Mouse (Mus musculus) limb, embryonic 12.5 days (tissue): ENCODE results near the gene Tpsab1. TPM values are rescaled to one million over a fixed set of nuclear protein-coding genes. Genes with fewer than 3 reads are reported as not detected.

ENCODE experiments used
- ATAC-seq: fragments of 200-750 bp; cut with Nextera tagmentation; 2 replicates; pipeline ENCODE4 v1.8.0; 2017; ENCODE audit warnings: low read depth, moderate TSS enrichment; ENCODE audit not compliant: insufficient number of reproducible peaks, insufficient read depth, low FRiP score, low TSS enrichment
- H3K27ac ChIP-seq: fragments of 300-500 bp; sonication (generic); 2 replicates; pipeline ENCODE4 v1.5.1; 2016; ENCODE audit warnings: mild to moderate bottlenecking, moderate library complexity
- H3K27me3 ChIP-seq: fragments of 300-500 bp; sonication (generic); 2 replicates; pipeline ENCODE4 v1.6.1; 2016; ENCODE audit warnings: mild to moderate bottlenecking, moderate library complexity
- H3K36me3 ChIP-seq: fragments of 300-500 bp; sonication (generic); 2 replicates; pipeline ENCODE4 v1.6.1; 2016; ENCODE audit warnings: mild to moderate bottlenecking, moderate library complexity
- H3K4me1 ChIP-seq: fragments of 300-500 bp; sonication (generic); replicated peaks from 2 replicates; pipeline ENCODE4 v1.6.1; 2016
- H3K4me2 ChIP-seq: fragments of 300-500 bp; sonication (generic); 2 replicates; pipeline ENCODE4 v1.6.1; 2016; ENCODE audit warnings: mild to moderate bottlenecking, moderate library complexity
- H3K4me3 ChIP-seq: fragments of 300-500 bp; sonication (generic); replicated peaks from 2 replicates; pipeline ENCODE4 v1.5.1; 2016; ENCODE audit warnings: mild to moderate bottlenecking
- H3K9ac ChIP-seq: fragments of 300-500 bp; sonication (generic); replicated peaks from 2 replicates; pipeline ENCODE4 v1.6.1; 2016; ENCODE audit warnings: mild to moderate bottlenecking, moderate library complexity
- H3K9me3 ChIP-seq: fragments of 300-500 bp; sonication (generic); 2 replicates; pipeline ENCODE4 v1.6.1; 2016; ENCODE audit warnings: mild to moderate bottlenecking, moderate library complexity
- WGBS: fragments of 180-500 bp; shearing (Covaris S2); methylation state at CpG from one replicate; pipeline ENCODE4 v1.1.7; 2016; 5-methylcytosine and 5-hydroxymethylcytosine counted together
- polyA plus RNA-seq: library from polyadenylated mRNA; unstranded; fragments of >200 nt; fragmentation: Nextera tagmentation; extraction: Ambion mirVana; gene quantifications from 2 replicates; pipeline ENCODE4 v1.2.1, GENCODE M21; 2016

Gene Tpsab1
- polyA plus RNA-seq, 1 experiment from 2014 or later = not detected

GRCm38 (mm10) chr17:25332321-25332720 is 13.0 kb downstream of the Tpsab1 start:
- H3K4me1 ChIP-seq = no peaks in the 10 kb centered on the region
- no peak overlapping the region for H3K9ac ChIP-seq
- ATAC-seq = no peak
- H3K27ac ChIP-seq = no peak overlapping the region
- H3K36me3 ChIP-seq = no peaks in the 10 kb centered on the region
- 67% methylated on average over 9 of the region's 9 CpGs for whole genome bisulfite sequencing
- H3K27me3 ChIP-seq = peaks cover 34% of the 10 kb centered on the region
- H3K4me2 ChIP-seq = no peak overlapping the region
- no peak overlapping the region for H3K4me3 ChIP-seq
- H3K9me3 ChIP-seq = no peaks in the 10 kb centered on the region

GRCm38 (mm10) chr17:25322930-25323329 is 22.4 kb downstream of the Tpsab1 start:
- Histone ChIP-seq H3K4me2 (no peak overlapping the region), H3K9me3 (no peaks in the 10 kb centered on the region), H3K4me3 (no peak overlapping the region), H3K27ac (no peak overlapping the region), H3K36me3 (no peaks in the 10 kb centered on the region), H3K27me3 (peaks cover 4% of the 10 kb centered on the region; the same call in 1 of the 2 replicates), H3K9ac (no peak overlapping the region), H3K4me1 (no peaks in the 10 kb centered on the region)
- WGBS = 17% methylated on average over 2 of the region's 2 CpGs
- no peak for ATAC-seq

GRCm38 (mm10) chr17:25320819-25321218 is 24.5 kb downstream of the Tpsab1 start:
- H3K36me3 ChIP-seq = no peaks in the 10 kb centered on the region
- H3K27me3 ChIP-seq = peaks cover 4% of the 10 kb centered on the region; the same call in 1 of the 2 replicates
- H3K27ac ChIP-seq = no peak overlapping the region
- no peak overlapping the region for H3K4me2 ChIP-seq
- no peak for ATAC-seq
- no peak overlapping the region for H3K4me3 ChIP-seq
- no peaks in the 10 kb centered on the region for H3K9me3 ChIP-seq
- no peak overlapping the region for H3K9ac ChIP-seq
- H3K4me1 ChIP-seq = no peaks in the 10 kb centered on the region
- WGBS = 90% methylated on average over 8 of the region's 8 CpGs

- Histone ChIP-seq H3K4me2 (no peak within 1 kb of the TSS), H3K4me3 (no peak within 1 kb of the TSS), H3K36me3 (no peaks in the 10 kb centered on the region), H3K4me1 (no peaks in the 10 kb centered on the region), H3K27ac (no peak within 1 kb of the TSS), H3K27me3 (no peaks in the 10 kb centered on the region; the same call in 1 of the 2 replicates), H3K9ac (no peak within 1 kb of the TSS), H3K9me3 (no peaks in the 10 kb centered on the region)
- no peak for ATAC-seq
- WGBS = 78% methylated on average over 5 of the region's 5 CpGs
These were observed 27.0 kb downstream of the Tpsab1 start, which contains the start of gene Prss29 for GRCm38 (mm10) chr17:25318354-25318753. Gene Prss29, plus strand, starts transcription at chr17:25318654.

DNA sequence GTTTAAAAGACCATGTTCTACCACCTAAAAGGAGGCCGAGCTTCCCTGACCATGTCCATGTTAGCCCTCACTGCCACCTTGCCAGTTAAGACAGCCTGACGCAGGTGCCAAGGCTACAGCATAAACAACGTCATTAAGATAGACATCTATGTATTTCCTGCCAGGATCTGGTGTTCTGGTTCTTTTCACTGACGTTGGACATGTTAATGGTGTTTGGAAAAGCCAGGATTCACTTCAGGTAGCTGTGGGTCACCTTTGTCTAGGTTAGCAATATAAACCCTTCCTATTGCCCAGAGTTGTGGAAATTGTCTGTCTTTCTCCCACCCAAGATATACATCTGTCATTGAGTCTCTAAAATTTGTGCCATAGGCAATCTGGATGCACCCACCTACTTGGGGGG is 37.0 kb downstream of the Tpsab1 start, which contains the start of gene Prss28:
TSS of gene Prss28 (plus strand) at position 301 of the 400 bp plus-strand sequence.
- no peaks in the 10 kb centered on the region for H3K36me3 ChIP-seq
- H3K4me2 ChIP-seq = no peak within 1 kb of the TSS
- H3K4me3 ChIP-seq = no peak within 1 kb of the TSS
- no peaks in the 10 kb centered on the region for H3K4me1 ChIP-seq
- H3K27me3 ChIP-seq = peaks cover 6% of the 10 kb centered on the region
- no peaks in the 10 kb centered on the region for H3K9me3 ChIP-seq
- 68% methylated on average over 4 of the region's 4 CpGs for WGBS
- no peak within 1 kb of the TSS for H3K27ac ChIP-seq
- no peak for ATAC-seq
- no peak within 1 kb of the TSS for H3K9ac ChIP-seq

DNA sequence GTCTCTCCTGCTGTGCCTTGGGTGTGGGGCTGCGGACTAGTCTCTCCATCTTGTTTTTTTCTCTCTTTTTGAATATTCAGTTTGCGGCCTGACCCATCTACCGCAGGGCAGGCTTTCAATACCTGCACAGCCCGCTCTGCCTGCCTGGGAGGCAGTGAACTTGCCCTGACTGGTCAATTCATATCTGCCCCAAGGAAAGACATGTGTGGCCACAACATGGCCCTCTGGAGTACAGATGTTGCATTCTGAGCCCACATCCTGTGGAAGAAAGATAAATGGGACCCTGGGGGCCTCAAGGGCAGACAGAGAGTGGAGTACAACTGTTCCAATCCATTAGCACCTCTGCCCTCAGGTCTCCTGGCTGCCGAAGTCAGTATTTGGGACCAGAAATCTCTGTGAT is 47.3 kb downstream of the Tpsab1 start, which contains the start of gene Prss34:
TSS of gene Prss34 (plus strand) at position 301 of the 400 bp plus-strand sequence.
- ATAC-seq = no peak
- H3K9ac ChIP-seq = no peak within 1 kb of the TSS
- no peaks in the 10 kb centered on the region for H3K4me1 ChIP-seq
- 68% methylated on average over 5 of the region's 5 CpGs for WGBS
- H3K27ac ChIP-seq = no peak within 1 kb of the TSS
- no peak within 1 kb of the TSS for H3K4me3 ChIP-seq
- H3K4me2 ChIP-seq = no peak within 1 kb of the TSS
- no peaks in the 10 kb centered on the region for H3K27me3 ChIP-seq
- no peaks in the 10 kb centered on the region for H3K9me3 ChIP-seq
- no peaks in the 10 kb centered on the region for H3K36me3 ChIP-seq

DNA sequence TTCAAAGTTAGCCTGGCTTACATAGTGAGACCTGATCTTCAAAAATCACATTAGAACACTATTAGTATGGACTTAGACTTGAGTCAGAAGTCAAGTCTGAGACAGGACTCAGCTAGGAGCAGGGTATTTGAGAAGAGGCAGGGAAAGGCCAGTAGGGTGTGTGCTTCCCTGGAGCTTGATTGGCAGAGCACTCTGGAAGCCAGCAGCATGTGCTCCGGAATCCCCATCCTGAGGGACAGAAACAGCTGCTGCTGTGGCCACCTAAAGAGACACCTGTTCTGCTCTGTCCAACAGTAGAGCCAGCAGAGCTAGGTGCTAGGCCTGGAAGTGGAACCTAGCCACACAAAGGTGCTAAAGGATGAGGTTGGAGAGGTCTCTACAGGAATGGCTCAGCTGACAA is 51.3 kb downstream of the Tpsab1 start:
- no peak overlapping the region for H3K4me3 ChIP-seq
- H3K27me3 ChIP-seq = 0 out of 2 replicates have a peak, but pooled peaks cover 3% of the 10 kb centered on the region
- H3K4me2 ChIP-seq = no peak overlapping the region
- no peaks in the 10 kb centered on the region for H3K9me3 ChIP-seq
- WGBS = 52% methylated on average over 1 of the region's 1 CpGs
- H3K36me3 ChIP-seq = no peaks in the 10 kb centered on the region
- H3K4me1 ChIP-seq = no peaks in the 10 kb centered on the region
- ATAC-seq = no peak; the same call in 1 of the 2 replicates
- H3K27ac ChIP-seq = no peak overlapping the region
- H3K9ac ChIP-seq = no peak overlapping the region

DNA sequence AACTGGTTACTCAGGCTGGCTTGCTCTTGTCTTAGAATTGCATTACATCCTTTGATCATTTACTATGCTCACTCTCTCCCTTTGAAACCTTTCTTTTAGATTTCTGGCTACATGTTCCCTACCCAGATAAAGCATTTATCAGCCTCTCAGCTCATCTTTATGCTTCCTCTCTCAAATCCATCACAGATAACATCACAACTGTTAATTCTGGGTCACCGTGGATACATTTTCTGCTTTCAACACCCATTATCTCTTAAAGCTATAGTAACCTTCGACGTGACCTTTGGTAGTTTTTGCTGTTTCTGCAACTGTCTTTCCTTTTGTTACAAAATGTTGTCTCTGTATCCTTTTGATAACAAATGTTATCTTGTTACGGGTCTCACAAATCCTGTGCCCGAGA is 51.9 kb downstream of the Tpsab1 start:
- no peaks in the 10 kb centered on the region for H3K9me3 ChIP-seq
- H3K36me3 ChIP-seq = no peaks in the 10 kb centered on the region
- H3K4me3 ChIP-seq = no peak overlapping the region
- WGBS = 82% methylated on average over 5 of the region's 5 CpGs
- H3K4me1 ChIP-seq = no peaks in the 10 kb centered on the region
- H3K27ac ChIP-seq = no peak overlapping the region
- ATAC-seq = no peak
- no peak overlapping the region for H3K9ac ChIP-seq
- H3K4me2 ChIP-seq = no peak overlapping the region
- 0 out of 2 replicates have a peak, but pooled peaks cover 3% of the 10 kb centered on the region for H3K27me3 ChIP-seq

Other genes with a start within 250 kb of the Tpsab1 start
- gene Telo2, start 229.6 kb downstream of the Tpsab1 start, polyA plus RNA-seq = 58.0 and 60.1 TPM in 2 replicates
- 0.31 and 0.42 TPM in 2 replicates for gene Ptx4, start 224.8 kb downstream of the Tpsab1 start, polyA plus RNA-seq
- gene Clcn7, start 212.2 kb downstream of the Tpsab1 start, polyA plus RNA-seq = 24.6 and 26.0 TPM in 2 replicates
- not detected in 2 replicates for gene Ccdc154, start 183.1 kb downstream of the Tpsab1 start, polyA plus RNA-seq
- not detected in 2 replicates for gene Gm38655, start 170.1 kb downstream of the Tpsab1 start, polyA plus RNA-seq
- 35.5 and 35.7 TPM in 2 replicates for gene BC003965, start 161.0 kb downstream of the Tpsab1 start, polyA plus RNA-seq
- gene Unkl, start 157.2 kb downstream of the Tpsab1 start, polyA plus RNA-seq = 10.3 and 10.5 TPM in 2 replicates
- gene Gnptg, start 105.4 kb downstream of the Tpsab1 start, polyA plus RNA-seq = 30.4 and 34.0 TPM in 2 replicates
- gene Tsr3, start 105.4 kb downstream of the Tpsab1 start, polyA plus RNA-seq = 63.8 and 66.4 TPM in 2 replicates
- gene Baiap3, start 89.2 kb downstream of the Tpsab1 start, polyA plus RNA-seq = 1.6 and 2.5 TPM in 2 replicates
- 811 and 887 TPM in 2 replicates for gene Ube2i, start 70.9 kb downstream of the Tpsab1 start, polyA plus RNA-seq
- not detected in 2 replicates for gene Prss34, start 47.2 kb downstream of the Tpsab1 start, polyA plus RNA-seq
- gene Prss28, start 36.9 kb downstream of the Tpsab1 start, polyA plus RNA-seq = not detected in 2 replicates
- not detected in 2 replicates for gene Prss29, start 26.9 kb downstream of the Tpsab1 start, polyA plus RNA-seq
- not detected in 2 replicates for gene Tpsb2, start 20.7 kb upstream of the Tpsab1 start, polyA plus RNA-seq
- 0.70 TPM in 1 of 2 replicates, not detected in the other for gene Tpsg1, start 23.7 kb upstream of the Tpsab1 start, polyA plus RNA-seq
- 10.1 and 11.6 TPM in 2 replicates for gene Cacna1h, start 88.2 kb upstream of the Tpsab1 start, polyA plus RNA-seq
- not detected in 2 replicates for gene Tekt4, start 109.1 kb upstream of the Tpsab1 start, polyA plus RNA-seq
- gene Sstr5, start 151.7 kb upstream of the Tpsab1 start, polyA plus RNA-seq = 0.24 and 0.29 TPM in 2 replicates
- 10.1 and 11.1 TPM in 2 replicates for gene Sox8, start 225.1 kb upstream of the Tpsab1 start, polyA plus RNA-seq
- gene Lmf1, start 233.5 kb upstream of the Tpsab1 start, polyA plus RNA-seq = 27.9 and 28.9 TPM in 2 replicates